Mouse (Mus musculus): ENCODE data around the gene Gzmk. TPM values are rescaled to one million over a fixed set of nuclear protein-coding genes. Genes with fewer than 3 reads are reported as not detected.
"Not testable (repeated sequence)": the region's sequence is repeated elsewhere in the genome, so short reads cannot be mapped to it uniquely, and the experiment has no call there.

Gzmk gene
- not detected in 2 replicates for total RNA-seq (2015)
- total RNA-seq (2017) = not detected in 2 replicates

DNA sequence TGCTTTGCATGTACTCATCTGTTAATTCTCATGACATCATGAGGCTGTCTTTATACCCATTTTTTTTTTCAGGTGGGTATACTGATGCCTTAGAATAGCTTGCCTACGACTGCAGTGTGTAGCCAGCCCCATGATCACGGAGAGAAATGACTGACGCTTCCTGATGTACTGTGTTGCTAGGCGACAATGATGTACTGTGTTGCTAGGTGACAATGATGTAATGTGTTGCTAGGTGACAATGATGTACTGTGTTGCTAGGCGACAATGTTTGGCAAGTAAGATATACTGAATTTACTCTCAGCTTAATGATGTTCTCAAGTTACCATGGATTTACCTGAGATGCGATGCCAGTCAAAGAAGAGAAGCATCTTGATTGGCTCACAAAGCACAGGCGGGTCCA is at the start of gene Gzmk:
Gene Gzmk, minus strand, starts transcription at position 98 of the 400 bp plus-strand sequence.
- ATAC-seq (ENCODE audit: poor library complexity, severe bottlenecking) = no peak

DNA sequence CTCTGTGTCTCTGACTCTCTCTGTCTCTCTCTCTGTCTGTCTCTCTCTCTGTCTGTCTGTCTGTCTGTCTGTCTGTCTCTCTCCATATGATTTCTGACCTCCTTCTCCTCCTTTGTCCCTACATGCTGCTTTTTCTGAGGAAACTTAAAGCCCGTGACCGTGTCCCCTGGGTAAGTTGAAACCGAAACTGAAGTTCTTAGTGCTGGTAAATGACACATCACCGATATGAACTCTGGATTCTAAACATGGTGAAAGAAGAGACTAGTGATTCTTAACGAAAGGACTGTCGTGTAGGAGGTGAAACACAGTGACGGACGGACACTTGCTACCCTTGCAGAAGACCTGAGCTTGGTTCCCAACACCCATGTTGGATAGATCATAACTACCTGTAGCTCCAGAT is 45.5 kb upstream of the Gzmk start:
- ATAC-seq (ENCODE audit: poor library complexity, severe bottlenecking) = no peak

DNA sequence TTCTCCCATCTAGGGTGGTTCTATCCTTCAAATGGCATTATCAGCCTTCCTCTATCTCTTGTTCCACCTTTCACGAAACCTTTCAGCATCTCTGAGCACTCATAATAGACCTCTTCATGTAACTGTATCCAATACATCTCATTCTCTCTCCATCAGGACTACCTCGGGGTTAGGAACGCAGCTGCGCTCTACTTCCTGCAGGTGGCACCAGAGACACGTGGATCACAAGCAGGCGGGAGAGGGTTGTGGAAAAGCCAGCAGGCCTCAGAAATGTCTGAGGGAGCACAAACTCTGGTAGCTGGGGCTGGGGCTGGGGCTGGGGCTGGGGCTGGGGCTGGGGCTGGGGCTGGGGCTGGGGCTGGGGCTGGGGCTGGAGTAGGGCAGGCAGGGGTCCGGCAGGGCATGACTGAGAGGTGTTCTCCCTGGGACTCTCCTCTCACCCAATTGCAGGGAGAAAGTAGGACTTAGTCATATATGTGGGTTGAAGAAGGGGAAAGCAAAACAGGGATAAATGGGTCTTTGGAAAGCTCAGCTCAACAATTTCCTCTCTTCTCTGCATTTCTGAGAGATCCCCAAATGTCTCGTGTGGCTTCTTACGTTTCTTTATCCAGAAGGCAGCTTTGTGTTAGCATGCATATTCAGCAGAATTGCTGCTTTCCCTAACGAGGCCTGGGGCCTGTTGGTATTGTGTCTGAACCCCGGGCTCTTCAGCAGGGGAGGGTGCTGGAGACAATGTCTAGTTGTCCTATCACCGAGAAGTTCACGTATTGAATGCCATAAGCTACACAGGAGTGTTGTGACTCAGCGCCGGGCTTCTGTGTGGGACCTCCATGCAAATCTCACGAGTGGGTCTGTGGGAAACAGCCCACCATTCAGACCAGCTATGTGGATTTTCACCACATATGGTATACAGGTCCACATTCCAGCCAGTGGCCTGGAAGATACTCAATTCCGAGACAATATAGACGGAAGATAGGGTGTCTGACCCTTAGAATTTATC is 44.4 kb upstream of the Gzmk start:
- ATAC-seq (ENCODE audit: poor library complexity, severe bottlenecking) = peak; percentile 72

DNA sequence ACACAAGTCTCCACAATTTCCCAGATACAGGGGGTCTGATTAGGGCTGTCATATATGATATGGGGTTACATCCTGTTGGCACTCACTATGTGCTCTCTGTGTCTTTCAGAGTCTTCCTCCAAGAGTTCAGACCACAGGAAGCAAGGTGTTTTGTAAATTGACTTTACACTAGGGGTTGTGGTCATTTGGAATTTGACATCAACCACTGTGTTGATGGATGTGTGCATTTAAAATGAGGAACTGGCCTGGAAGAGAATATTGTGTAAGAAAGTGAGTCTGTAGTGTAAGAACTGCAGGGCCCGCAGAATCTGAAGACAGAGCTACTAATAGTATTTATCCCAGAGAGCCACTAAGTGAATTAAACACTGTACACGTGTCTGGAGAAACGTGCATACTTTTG is 41.5 kb upstream of the Gzmk start:
- peak; percentile 81 for ATAC-seq (ENCODE audit: poor library complexity, severe bottlenecking)

DNA sequence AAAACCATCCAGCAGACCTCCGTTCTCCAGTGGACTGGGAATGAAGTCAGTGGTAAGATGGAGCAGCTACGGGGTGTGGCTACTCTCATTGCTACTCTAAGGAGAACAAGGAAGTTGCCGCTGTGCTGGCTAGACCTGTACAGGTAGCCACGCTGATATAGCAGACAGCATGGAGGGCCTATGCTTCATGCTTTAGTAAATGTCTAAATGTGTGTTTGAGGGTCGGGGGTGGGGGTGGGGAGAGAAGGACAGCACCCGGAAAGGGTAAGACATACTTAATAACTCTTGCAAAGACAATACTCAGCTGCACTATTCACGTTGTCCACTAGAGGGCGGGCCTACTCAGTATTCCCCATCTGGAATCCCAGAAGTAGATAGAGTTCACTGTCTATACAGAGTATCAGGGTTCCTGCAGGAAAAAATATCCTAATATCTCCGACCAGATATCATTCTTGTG is 40.8 kb upstream of the Gzmk start:
- peak; percentile 30 for ATAC-seq (ENCODE audit: poor library complexity, severe bottlenecking)

DNA sequence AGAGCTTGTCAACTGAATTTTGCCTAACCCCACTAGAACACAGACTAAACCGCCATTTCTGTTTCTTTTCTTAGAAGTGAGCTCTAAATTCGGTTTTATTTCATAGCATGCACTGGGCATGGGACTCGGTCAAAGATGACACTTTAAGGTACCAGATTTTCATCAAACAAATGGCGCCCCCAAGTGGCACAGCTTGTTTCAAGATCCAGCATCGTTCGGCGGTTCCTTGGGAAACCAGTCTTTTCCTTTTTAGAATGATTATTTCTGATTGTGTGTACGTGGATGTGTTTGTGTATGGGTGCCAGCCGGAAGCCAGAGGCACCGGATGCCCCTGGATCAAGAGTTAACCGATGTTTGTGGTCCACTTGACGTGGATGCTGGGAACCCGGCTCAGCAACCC is 39.5 kb upstream of the Gzmk start:
- no peak for ATAC-seq (ENCODE audit: poor library complexity, severe bottlenecking)

DNA sequence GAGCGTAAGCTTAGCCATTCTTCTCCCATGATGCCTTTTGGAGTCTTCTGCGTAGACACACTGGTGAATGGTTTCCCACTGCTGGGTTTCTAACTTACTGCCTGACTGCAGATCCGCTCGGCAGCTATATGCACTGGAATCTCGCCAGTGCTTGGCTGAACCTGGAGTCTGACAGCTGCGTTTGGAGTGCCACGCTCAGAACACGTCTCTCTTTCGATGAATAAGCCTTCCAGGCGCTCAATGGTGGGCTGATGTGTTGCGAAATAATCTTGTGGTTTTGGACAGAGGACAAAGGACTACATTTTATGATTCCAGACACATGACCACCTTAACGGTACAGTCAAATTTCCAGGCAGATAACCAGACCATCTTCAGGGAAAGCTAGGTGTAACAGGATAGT is 37.1 kb upstream of the Gzmk start:
- ATAC-seq (ENCODE audit: poor library complexity, severe bottlenecking) = no peak

DNA sequence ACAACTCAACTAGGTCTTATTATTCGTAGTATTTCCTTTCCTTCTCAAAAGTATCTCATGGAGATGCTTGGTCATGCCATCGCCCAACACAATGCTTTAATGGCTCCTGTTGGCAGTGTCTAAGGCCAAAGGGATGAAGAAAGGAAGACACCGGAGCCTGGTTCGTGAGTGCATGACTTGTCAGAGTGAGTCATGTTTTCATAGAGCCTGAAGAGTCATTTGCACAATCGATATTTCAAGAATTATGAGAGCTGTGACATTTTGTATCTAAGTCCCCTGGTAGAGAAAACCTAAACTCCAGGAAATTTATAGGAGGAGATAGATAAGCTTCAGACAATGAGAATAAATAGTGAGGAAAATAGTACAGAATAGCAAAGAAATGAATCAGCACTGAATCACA is 33.5 kb upstream of the Gzmk start:
- no peak for ATAC-seq (ENCODE audit: poor library complexity, severe bottlenecking)

DNA sequence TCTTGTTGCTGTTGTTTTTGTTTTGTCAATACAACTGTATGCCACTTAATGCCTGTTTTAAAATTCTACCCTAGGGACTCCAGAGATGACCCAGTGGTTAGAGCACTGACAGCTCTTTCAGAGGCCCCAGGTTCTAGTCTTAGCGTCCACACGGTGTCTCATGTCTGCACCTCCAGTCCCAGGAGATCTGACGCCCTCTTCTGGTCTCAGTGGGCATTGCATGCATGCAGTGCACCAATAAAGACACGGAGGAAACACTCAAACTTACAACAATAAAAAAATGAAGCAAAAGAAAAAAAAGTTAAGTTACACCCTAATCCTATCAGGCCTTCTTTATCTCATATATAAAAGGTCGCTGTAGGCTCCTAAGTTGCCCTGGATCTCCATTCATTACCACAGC is 31.5 kb upstream of the Gzmk start:
- ATAC-seq (ENCODE audit: poor library complexity, severe bottlenecking) = no peak

DNA sequence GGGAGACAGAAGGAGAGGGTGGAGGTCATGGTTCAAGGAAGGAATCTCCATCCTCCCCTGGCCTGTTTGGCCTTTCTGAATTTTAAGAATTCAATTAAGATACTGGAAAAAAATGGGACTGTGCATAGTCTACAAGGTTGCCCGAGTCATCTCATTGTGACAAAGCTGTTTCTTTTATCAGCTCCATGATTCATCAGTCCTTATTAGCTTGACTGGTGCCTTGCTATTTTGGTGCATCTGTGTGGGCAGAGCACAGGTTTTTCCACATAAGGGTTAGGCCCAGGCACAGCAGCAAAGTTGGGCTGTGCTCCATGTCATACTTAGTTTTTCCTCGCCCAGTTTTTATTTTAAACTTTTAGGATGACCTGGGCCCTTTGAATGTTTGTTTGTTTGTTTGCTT is 31.1 kb upstream of the Gzmk start:
- no peak for ATAC-seq (ENCODE audit: poor library complexity, severe bottlenecking)

DNA sequence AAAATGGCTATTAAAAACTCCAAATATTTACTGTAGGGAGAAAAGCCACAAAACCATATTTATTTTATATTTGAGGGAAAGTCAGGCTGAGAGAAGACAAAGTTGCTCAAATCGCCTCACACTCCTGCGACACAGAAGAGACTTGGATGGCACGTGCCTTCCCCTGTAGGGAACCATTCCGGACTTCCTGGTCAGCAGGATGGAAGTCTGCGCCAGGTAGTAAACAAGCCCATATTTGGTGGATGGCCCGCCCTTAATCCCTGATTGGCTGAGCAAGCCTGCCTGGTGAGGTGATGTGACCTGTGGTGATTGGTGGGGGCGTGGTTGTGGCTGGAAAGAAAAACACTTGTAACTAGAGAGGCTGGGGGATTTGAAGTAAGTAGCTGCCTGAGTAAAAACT is 26.9 kb upstream of the Gzmk start:
- not testable (repeated sequence) for ATAC-seq (ENCODE audit: poor library complexity, severe bottlenecking)

DNA sequence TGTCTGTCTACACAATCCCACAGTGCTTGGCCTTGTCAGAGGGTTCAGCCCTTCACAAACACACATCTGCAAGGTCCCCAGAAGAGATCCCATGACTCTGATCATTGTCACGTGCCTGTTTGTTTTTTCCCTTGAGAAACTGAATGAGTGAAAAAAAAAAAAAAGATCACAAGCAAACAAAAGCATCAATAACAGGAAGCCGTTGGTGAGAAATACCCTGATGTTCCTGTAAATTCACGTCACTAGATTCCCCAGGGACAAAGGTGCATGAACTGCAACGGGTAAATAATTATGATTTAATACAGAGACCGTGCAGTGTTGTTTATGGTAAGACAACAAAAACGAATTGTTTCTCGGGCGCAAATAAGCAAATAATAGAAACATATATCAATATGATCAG is 19.3 kb upstream of the Gzmk start:
- no peak for ATAC-seq (ENCODE audit: poor library complexity, severe bottlenecking)

DNA sequence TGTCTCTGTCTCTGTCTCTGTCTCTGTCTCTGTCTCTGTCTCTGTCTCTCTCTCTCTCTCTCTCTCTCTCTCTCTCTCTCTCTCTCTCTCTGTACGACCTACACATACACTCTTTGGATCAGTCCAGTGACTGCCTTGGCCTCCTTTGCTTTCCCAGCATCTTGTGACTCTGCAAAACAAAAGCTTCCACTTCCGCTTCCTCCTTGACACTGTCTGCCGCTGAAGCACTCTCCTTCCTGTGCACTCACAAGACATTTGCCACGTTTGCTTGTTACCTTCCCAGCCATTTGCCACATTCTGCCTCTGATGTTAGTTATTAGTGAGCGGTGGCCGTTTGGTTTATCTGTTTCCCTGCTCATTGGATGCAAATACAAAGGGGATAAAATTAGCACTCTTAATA is 16.4 kb upstream of the Gzmk start:
- ATAC-seq (ENCODE audit: poor library complexity, severe bottlenecking) = peak; percentile 97

DNA sequence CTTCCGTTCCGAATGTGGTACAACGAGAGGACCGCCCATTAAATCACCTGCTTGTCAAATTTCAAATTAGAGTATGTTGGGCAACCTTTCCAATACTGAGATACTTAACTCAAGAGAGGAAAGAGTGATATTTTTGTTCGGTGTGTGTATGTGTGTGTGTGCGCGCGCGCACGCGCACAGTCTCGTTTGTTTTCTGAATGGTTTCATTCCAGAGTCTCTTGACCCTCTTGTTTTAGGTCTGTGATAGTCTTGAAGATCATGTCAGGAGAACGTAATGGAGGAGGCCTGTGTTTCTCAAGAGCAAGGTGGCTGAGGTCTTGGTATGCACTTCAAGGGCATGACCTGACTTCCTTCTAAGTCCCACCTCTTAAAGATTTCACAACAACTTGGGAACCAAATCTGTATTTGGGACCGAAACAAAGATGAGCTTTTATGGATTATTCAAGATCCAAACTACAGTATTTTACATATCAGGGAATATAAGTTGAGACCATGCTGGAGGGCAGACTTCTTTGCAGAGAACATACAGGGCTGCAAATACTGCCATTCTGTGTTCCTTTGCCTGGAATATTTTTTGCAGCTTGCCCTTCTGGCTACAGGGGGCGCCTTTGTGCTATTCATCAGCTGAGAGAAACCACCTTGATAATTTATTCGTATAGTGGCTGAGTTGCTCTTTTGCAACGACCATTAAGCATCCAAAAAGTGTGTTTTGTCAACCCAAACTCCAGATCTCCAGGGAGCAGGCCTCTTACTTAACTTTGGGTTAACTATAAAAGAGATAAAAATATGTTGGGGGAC is 2.2 kb upstream of the Gzmk start:
- ATAC-seq (ENCODE audit: poor library complexity, severe bottlenecking) = no peak

DNA sequence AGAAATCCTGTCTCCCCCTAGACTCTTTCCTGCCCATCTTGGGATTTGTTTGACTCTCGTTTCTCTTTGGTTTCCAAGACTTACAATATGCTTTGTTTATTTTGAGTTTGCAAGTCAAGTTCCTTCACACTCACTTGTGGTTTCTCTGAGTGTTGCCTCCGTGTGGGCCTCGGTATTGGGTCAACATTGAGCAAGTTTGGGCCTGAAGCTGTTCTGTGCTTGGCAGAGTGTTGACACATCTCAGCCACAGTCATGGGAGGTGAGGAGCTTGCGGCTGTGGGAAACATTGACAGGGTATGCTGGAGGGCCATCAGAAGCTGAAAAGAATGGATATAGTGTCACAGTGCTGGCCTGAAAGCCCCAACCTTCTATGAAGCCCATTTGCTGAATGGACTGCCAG is 1.4 kb upstream of the Gzmk start:
- peak; percentile 89 for ATAC-seq (ENCODE audit: poor library complexity, severe bottlenecking)

DNA sequence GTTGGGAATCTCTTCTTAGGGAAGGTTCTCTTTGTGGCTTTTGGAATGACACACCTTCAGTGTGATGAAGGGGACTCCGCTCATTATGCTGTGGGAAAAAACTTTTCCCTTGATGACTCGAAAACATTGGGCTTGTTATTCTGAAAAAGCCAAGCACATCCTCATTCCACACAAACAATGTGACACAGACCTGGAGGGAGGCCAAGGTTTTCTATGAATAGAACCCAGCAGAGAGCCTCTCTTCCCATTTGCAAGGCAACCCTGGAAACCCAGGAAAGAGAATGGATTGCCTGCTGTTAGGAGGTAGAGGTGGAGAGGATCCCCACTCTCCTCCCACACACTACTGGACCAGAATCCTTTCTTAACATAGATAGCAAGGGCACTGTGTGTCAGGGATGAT is 1.6 kb downstream of the Gzmk start:
- ATAC-seq (ENCODE audit: poor library complexity, severe bottlenecking) = no peak

DNA sequence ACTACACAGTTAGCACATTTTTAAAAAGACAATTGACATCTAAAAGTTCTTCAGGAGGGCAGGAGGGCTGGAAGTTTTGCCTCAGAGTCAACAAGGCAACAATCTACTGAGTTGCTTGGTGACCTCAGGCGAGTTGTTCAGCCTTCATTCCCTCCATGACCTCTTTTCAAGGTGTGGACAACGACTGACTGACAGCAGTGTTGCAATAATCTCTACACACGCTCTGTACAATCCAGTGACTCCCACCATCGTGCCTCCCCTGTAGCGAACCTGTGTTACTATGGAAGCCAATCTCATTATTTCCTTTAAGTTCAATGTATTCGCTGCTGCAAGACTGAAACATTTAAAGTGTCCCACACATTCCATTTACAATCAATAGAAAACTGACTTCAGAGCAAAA is 3.9 kb downstream of the Gzmk start:
- ATAC-seq (ENCODE audit: poor library complexity, severe bottlenecking) = no peak

DNA sequence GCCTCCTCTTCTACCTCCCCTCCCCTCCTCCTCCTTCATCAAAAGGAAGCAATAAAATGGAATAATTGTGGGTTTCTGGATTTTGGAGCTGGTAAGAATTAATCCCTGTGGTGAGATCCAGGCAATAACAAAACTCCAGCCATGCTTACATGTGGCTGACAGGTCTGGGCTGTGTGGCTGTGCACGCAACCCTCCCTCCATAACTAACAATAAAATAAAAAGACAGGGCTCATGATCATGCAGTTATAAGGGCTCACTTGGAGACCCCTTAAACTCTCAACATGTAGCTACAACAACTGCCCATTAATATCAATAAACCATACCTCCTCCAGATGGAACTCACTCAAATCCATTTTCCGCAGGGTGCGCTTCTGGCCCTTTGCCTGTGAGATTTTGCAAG is 11.8 kb downstream of the Gzmk start:
- ATAC-seq (ENCODE audit: poor library complexity, severe bottlenecking) = no peak

DNA sequence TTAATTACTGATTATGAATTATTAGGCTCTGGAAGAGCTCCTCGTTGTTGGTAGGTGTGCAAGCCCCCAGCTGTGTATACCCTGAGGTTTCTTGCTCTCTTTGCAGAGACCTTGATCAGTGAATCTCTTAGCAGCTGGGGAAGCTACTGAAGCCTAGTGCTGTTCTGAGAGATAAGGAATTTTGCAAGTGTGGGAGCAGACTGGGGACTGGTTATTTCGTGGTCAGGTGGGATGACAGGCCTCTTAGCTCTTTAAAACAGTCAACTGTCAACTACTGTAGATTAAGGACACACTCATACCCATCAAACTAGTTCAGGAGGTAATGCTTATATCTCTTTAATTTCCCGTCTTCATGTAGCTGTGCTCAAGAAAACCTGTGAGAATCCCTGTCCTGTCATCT is 13.3 kb downstream of the Gzmk start:
- no peak for ATAC-seq (ENCODE audit: poor library complexity, severe bottlenecking)

DNA sequence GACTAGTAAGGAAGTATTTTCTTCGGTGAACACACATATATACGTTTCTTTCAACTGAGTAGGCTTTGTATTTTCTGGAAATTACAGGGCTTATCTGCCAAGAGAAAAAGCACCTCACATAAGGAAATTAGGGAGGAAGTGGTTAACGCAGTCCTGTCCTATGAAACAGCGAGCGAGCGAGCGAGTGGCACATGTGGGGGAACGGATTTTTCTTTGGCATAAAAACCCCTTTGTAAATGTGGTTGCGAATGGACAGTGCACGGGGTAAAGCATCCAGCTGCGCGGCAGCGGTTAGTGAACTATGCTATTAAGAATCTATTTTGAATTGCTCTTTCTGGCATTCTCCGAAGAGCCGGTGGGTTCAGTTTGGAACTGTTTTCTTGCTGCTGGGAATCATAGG is 14.4 kb downstream of the Gzmk start:
- 0 out of 2 replicates have a peak, but pooled peaks have one; percentile 29 for ATAC-seq (ENCODE audit: poor library complexity, severe bottlenecking)

DNA sequence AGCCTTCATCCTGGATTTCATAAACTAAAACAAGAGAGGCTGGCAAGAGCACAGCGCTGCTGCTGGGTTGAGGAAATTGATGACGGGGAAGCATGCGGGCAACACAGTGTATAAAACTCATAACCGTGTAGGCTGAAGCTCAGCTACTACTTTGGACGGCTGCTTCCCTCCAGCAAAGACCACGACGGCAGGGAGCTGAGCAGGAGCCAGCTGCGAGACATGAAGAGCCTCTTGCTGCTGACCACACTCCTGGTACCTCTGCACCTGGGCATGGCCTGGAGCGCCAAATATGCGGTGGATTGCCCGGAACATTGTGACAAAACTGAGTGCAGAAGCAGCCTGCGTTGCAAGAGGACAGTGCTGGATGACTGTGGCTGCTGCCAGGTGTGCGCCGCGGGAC is 16.1 kb downstream of the Gzmk start, which contains the start of gene Esm1:
Gene Esm1, plus strand, starts transcription at position 36 of the 400 bp plus-strand sequence.
- ATAC-seq (ENCODE audit: poor library complexity, severe bottlenecking) = peak; percentile 27

DNA sequence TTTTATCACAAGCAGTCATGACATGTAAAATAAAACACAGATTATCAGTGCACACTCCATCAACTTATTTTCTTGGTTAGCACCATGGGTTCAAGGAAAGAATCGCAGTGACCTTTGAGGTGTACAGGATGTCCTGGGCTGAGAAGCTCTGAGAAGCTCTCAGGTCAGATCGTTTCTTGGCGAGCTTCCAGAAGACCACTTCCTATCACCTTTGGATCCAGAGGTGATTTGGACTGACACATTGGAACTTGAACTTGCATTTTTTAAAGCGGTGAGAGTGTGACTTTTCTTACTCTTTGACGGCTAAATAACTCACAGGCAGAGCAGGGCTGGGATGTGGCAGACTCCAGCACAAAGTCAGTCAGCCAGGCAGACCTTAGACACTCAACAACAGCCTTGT is 20.4 kb downstream of the Gzmk start:
- ATAC-seq (ENCODE audit: poor library complexity, severe bottlenecking) = no peak

All from megakaryocyte, adult 5-6 weeks (primary cell).